Mouse (Mus musculus) layer of hippocampus, postnatal 14 days (tissue): ENCODE measurements around the gene Coq10a. TPM values are rescaled to one million over a fixed set of nuclear protein-coding genes. Genes with fewer than 3 reads are reported as not detected.

Source experiments
- microRNA-seq, 2 experiments: library from miRNA; unstranded; fragments of <30 nt; microRNA quantifications; one replicate each; pipeline ENCODE4 v1.2.0; 2021
- total RNA-seq, 2 experiments: library from RNA; stranded (reverse); gene quantifications; 2 replicates each; pipeline ENCODE4 v1.2.3; 2021

Gene Coq10a
- total RNA-seq, 2 experiments from 2014 or later = 60.0 to 62.1 TPM

Small RNAs within 50 kb of the gene (microRNA-seq; reads per million reads assigned to microRNA genes)
- gene Gm25361 (0 reads per million in 2 experiments), gene Gm26308 (0 to 0.57 reads per million in 2 experiments), gene Mir6914 (0.45 to 1.1 reads per million in 2 experiments), gene Mir6915 (5.1 to 5.7 reads per million in 2 experiments)

Other genes with a start within 250 kb of the Coq10a start
- 10 to 100 TPM; 13.4 to 14.6 TPM for gene Rbms2, start 188.7 kb downstream of the Coq10a start, total RNA-seq
- 10 to 100 TPM; 14.2 to 18.4 TPM for gene Gls2, start 174.5 kb downstream of the Coq10a start, total RNA-seq
- 10 to 100 TPM; 11.1 to 11.5 TPM for gene Spryd4, start 157.2 kb downstream of the Coq10a start, total RNA-seq
- not detected for gene Mip, start 143.2 kb downstream of the Coq10a start, total RNA-seq
- 1 to 10 TPM; 4.1 to 7.6 TPM for gene Timeless, start 136.9 kb downstream of the Coq10a start, total RNA-seq
- not detected for gene Apon, start 114.9 kb downstream of the Coq10a start, total RNA-seq
- not detected for gene Apof, start 100.3 kb downstream of the Coq10a start, total RNA-seq
- 10 to 100 TPM; 29.2 to 30.3 TPM for gene Stat2, start 98.4 kb downstream of the Coq10a start, total RNA-seq
- gene Il23a, start 70.2 kb downstream of the Coq10a start, total RNA-seq = 1 to 10 TPM; 2.4 to 3.2 TPM
- gene Pan2, start 65.7 kb downstream of the Coq10a start, total RNA-seq = 10 to 100 TPM; 15.1 to 15.4 TPM
- gene Cnpy2, start 46.5 kb downstream of the Coq10a start, total RNA-seq = 10 to 100 TPM; 76.5 to 80.3 TPM
- 100 to 1,000 TPM; 260 to 274 TPM for gene Cs, start 31.3 kb downstream of the Coq10a start, total RNA-seq
- 10 to 100 TPM; 83.6 to 86.7 TPM for gene Ankrd52, start 8.1 kb upstream of the Coq10a start, total RNA-seq
- gene Slc39a5, start 32.2 kb upstream of the Coq10a start, total RNA-seq = under 1 TPM in 1 of 2 experiments, not detected in 1; 0.60 TPM
- 10 to 100 TPM; 94.5 TPM for gene Nabp2, start 42.5 kb upstream of the Coq10a start, total RNA-seq
- gene Rnf41, start 42.7 kb upstream of the Coq10a start, total RNA-seq = 10 to 100 TPM; 67.2 to 72.0 TPM
- 100 to 1,000 TPM; 208 to 212 TPM for gene Smarcc2, start 90.3 kb upstream of the Coq10a start, total RNA-seq
- 100 to 1,000 TPM; 596 to 608 TPM for gene Myl6, start 125.1 kb upstream of the Coq10a start, total RNA-seq
- gene Myl6b, start 129.7 kb upstream of the Coq10a start, total RNA-seq = 10 to 100 TPM; 15.5 to 16.2 TPM
- 1 to 10 TPM; 8.6 to 9.1 TPM for gene Esyt1, start 156.9 kb upstream of the Coq10a start, total RNA-seq
- 10 to 100 TPM in 1 of 2 experiments, 1 to 10 TPM in 1; 9.1 to 12.0 TPM for gene Zc3h10, start 178.8 kb upstream of the Coq10a start, total RNA-seq
- 1,000 to 10,000 TPM; 1,911 to 2,072 TPM for gene Rpl41, start 180.3 kb upstream of the Coq10a start, total RNA-seq
- gene Pa2g4, start 197.0 kb upstream of the Coq10a start, total RNA-seq = 10 to 100 TPM; 72.9 to 74.1 TPM
- gene Erbb3, start 220.7 kb upstream of the Coq10a start, total RNA-seq = 1 to 10 TPM; 5.6 to 6.5 TPM